Mouse (Mus musculus) myocyte (in vitro differentiated cells): ENCODE data around the gene Avpi1.

ENCODE experiments used
- CEBPB ChIP-seq: IDR thresholded peaks from 2 replicates; pipeline ENCODE4 v1.6.1; 2011; ENCODE audit warnings: mild to moderate bottlenecking, moderate library complexity; ENCODE audit not compliant: poor library complexity, insufficient read depth, severe bottlenecking
- E2F4 ChIP-seq: IDR thresholded peaks from one replicate; pipeline ENCODE4 v1.6.1; 2011; ENCODE audit warnings: mild to moderate bottlenecking, control low read depth, moderate library complexity; ENCODE audit not compliant: insufficient read depth
- MAX ChIP-seq: IDR thresholded peaks from one replicate; pipeline ENCODE4 v1.6.1; 2011; ENCODE audit warnings: low read depth, mild to moderate bottlenecking, control low read depth
- POLR2A ChIP-seq: IDR thresholded peaks from one replicate; pipeline ENCODE4 v1.6.1; 2011; ENCODE audit warnings: low read depth, mild to moderate bottlenecking, control low read depth, moderate library complexity; ENCODE audit not compliant: insufficient read length
- POLR2AphosphoS2 ChIP-seq: IDR thresholded peaks from one replicate; pipeline ENCODE4 v1.6.1; 2011; ENCODE audit warnings: low read depth, control low read depth; ENCODE audit not compliant: insufficient read length
- REST ChIP-seq: IDR thresholded peaks from one replicate; pipeline ENCODE4 v1.6.1; 2011; ENCODE audit warnings: mild to moderate bottlenecking, control low read depth, moderate library complexity; ENCODE audit not compliant: insufficient read depth, insufficient read length

DNA sequence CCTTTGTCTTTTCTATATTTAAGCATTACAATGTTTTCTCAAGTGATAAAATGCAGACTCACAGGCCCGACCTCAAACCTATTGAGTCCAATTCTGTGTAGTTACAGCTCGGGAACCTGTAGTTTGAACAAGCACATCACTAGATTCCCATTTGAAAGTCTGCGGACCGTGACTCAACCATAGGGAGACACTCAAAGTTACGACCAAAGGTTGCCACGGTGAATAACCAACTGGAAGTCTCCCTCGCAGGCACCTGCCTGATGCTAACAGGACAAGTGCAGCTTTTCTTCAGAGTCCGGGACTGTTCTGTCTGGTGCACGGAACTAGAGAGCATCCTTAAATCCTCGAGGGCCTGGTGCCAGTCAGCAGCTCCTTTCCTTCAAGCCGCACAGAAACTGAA lies 48.4 kb downstream of the Avpi1 start:
- TF ChIP-seq POLR2A (no peak), CEBPB (no peak), MAX (no peak), E2F4 (no peak), POLR2AphosphoS2 (no peak), REST (no peak)
